Mouse (Mus musculus): ENCODE measurements at regions not wholly inside any gene's neighbourhood (a gene's known extent, or its start where the extent isn't known, plus 50 kb on each side); places are given as distances from the start of the nearest gene placed in this dataset.

GRCm38 (mm10) chr10:98388543-98388942 is 525.7 kb upstream of the Atp2b1 start:
- TF ChIP-seq CTCF (IDR thresholded peaks at IDR 0.05; ENCODE audit: borderline replicate concordance, insufficient read depth, low read length) (no peak), POLR2A (IDR thresholded peaks at IDR 0.05; ENCODE audit: low read depth, low read length) (no peak)

Measured in embryonic fibroblast, embryonic 13.5 days (primary cell).